Mouse (Mus musculus) bone marrow macrophage, adult 2 months (primary cell): ENCODE results near the gene Myd88. TPM values are rescaled to one million over a fixed set of nuclear protein-coding genes. Genes with fewer than 3 reads are reported as not detected.
"Not testable (repeated sequence)": the region's sequence is repeated elsewhere in the genome, so short reads cannot be mapped to it uniquely, and the experiment has no call there.

Experiments
- H3K27ac ChIP-seq: 2 replicates; pipeline ENCODE4 v1.5.1; 2012; ENCODE audit warnings: low read depth, low read length; ENCODE audit not compliant: insufficient read depth
- H3K4me1 ChIP-seq: 2 replicates; pipeline ENCODE4 v1.6.1; 2012; ENCODE audit warnings: low read length; ENCODE audit not compliant: control insufficient read depth, insufficient read depth
- H3K4me3 ChIP-seq: 2 replicates; pipeline ENCODE4 v1.5.1; 2012; ENCODE audit warnings: mild to moderate bottlenecking, low read length, moderate library complexity; ENCODE audit not compliant: insufficient read depth
- CTCF ChIP-seq: IDR thresholded peaks from 2 replicates; pipeline ENCODE4 v1.5.1; 2012; ENCODE audit warnings: low read depth, mild to moderate bottlenecking, low read length, moderate library complexity
- POLR2A ChIP-seq: IDR thresholded peaks from 2 replicates; pipeline ENCODE4 v1.6.1; 2012; ENCODE audit warnings: mild to moderate bottlenecking, low read depth, low read length, borderline replicate concordance
- polyA plus RNA-seq: library from polyadenylated mRNA; stranded (reverse); fragments of >200 nt; gene quantifications from 2 replicates; pipeline ENCODE4 v1.2.4, GENCODE M21; 2012; ENCODE audit not compliant: missing spikeins, insufficient read depth, insufficient read length

Gene Myd88
- polyA plus RNA-seq: 83.8 and 93.5 TPM in 2 replicates

GRCm38 (mm10) chr9:119340909-119341816, at the start of gene Myd88:
Gene Myd88, minus strand, starts transcription at chr9:119341411.
- Histone ChIP-seq H3K4me3 (peak within 1 kb of the TSS; percentile 89), H3K27ac (peak within 1 kb of the TSS; percentile 89), H3K4me1 (peaks cover 31% of the 10 kb centered on the region)
- TF ChIP-seq POLR2A (no peak), CTCF (no peak)

- Histone ChIP-seq H3K27ac (no peak overlapping the region), H3K4me1 (peaks cover 18% of the 10 kb centered on the region), H3K4me3 (no peak overlapping the region)
- no peak for TF ChIP-seq POLR2A
- no peak for TF ChIP-seq CTCF
Measured at GRCm38 (mm10) chr9:119390214-119390613, 49.0 kb upstream of the Myd88 start.

- Histone ChIP-seq H3K4me1 (peaks cover 14% of the 10 kb centered on the region), H3K27ac (no peak overlapping the region), H3K4me3 (no peak overlapping the region)
- TF ChIP-seq POLR2A (no peak), CTCF (no peak)
Measured at GRCm38 (mm10) chr9:119388956-119389355, 47.7 kb upstream of the Myd88 start.

GRCm38 (mm10) chr9:119382603-119383002, 41.4 kb upstream of the Myd88 start:
- TF ChIP-seq POLR2A (no peak), CTCF (no peak)
- Histone ChIP-seq H3K4me1 (peaks cover 7% of the 10 kb centered on the region; the same call in 1 of the 2 replicates), H3K27ac (no peak overlapping the region), H3K4me3 (no peak overlapping the region)

GRCm38 (mm10) chr9:119378231-119378630, 37.0 kb upstream of the Myd88 start:
- no peak overlapping the region for H3K27ac ChIP-seq
- no peak for TF ChIP-seq POLR2A
- TF ChIP-seq CTCF: no peak

GRCm38 (mm10) chr9:119375556-119375955, 34.3 kb upstream of the Myd88 start:
- Histone ChIP-seq H3K27ac (no peak overlapping the region), H3K4me3 (no peak overlapping the region), H3K4me1 (peaks cover 7% of the 10 kb centered on the region; the same call in 1 of the 2 replicates)
- TF ChIP-seq POLR2A (no peak), CTCF (no peak)

More at GRCm38 (mm10) chr9:119378231-119378630, 37.0 kb upstream of the Myd88 start:
- peaks cover 7% of the 10 kb centered on the region; the same call in 1 of the 2 replicates for H3K4me1 ChIP-seq
- H3K4me3 ChIP-seq: no peak overlapping the region

GRCm38 (mm10) chr9:119375008-119375407, 33.8 kb upstream of the Myd88 start:
- TF ChIP-seq CTCF: no peak
- no peak for TF ChIP-seq POLR2A
- peaks cover 7% of the 10 kb centered on the region; the same call in 1 of the 2 replicates for H3K4me1 ChIP-seq
- H3K27ac ChIP-seq: no peak overlapping the region
- H3K4me3 ChIP-seq: no peak overlapping the region

- H3K27ac ChIP-seq: no peak overlapping the region
- H3K4me3 ChIP-seq: no peak overlapping the region
- TF ChIP-seq CTCF (no peak), POLR2A (no peak)
- H3K4me1 ChIP-seq: no peaks in the 10 kb centered on the region
Measured at GRCm38 (mm10) chr9:119371251-119371650, 30.0 kb upstream of the Myd88 start.

GRCm38 (mm10) chr9:119370770-119371169, 29.6 kb upstream of the Myd88 start:
- not testable (repeated sequence) for H3K4me1 ChIP-seq, H3K4me3 ChIP-seq, H3K27ac ChIP-seq

GRCm38 (mm10) chr9:119368367-119368766, 27.2 kb upstream of the Myd88 start:
- Histone ChIP-seq H3K4me1 (peaks cover 15% of the 10 kb centered on the region), H3K27ac (no peak overlapping the region), H3K4me3 (no peak overlapping the region)
- TF ChIP-seq CTCF (no peak), POLR2A (no peak)
